ENCODE assay signal across 8 mouse cellular contexts in the genomic region with DNA sequence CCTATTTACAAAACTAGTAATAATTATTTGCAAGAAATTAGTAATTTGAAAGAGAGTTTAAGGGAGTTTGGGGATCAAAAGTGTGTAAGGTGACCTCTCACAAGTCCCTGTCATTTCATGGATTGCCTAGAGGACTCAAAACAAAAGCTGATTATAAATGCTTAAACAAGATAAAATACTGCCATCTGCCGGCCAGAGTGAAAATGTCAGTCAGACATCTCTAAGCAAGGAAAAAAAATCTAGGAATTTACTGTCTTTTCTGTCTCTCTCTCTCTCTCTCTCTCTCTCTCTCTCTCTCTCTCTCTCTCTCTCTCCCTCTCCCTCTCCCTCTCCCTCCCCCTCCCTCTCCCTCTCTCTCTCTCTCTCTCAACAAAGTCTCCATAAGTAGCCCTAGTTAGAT. TPM values are rescaled to one million over a fixed set of nuclear protein-coding genes. Genes with fewer than 3 reads are reported as not detected.
DNase-seq lines count a peak whose midpoint lies in the region; ATAC-seq lines count a peak whose summit lies in the region.

No protein-coding gene starts in this region.

- H3K4me3 ChIP-seq in neural tube, embryonic 15.5 days (replicated peaks), result no peak overlapping the region
- H3K4me3 ChIP-seq in limb, embryonic 10.5 days, result no peak overlapping the region

- WGBS in neural tube, embryonic 15.5 days, result 0% methylated on average over 1 of the region's 1 CpGs
- WGBS in limb, embryonic 10.5 days, result 0% methylated on average over 1 of the region's 1 CpGs

- no peak overlapping the region for H3K4me2 ChIP-seq in neural tube, embryonic 15.5 days

- no peak overlapping the region for H3K27ac ChIP-seq in neural tube, embryonic 15.5 days (replicated peaks)
- H3K27ac ChIP-seq in limb, embryonic 10.5 days, result no peak overlapping the region

- peaks cover 26% of the 10 kb centered on the region for H3K4me1 ChIP-seq in neural tube, embryonic 15.5 days
- H3K4me1 ChIP-seq in limb, embryonic 10.5 days, result peaks cover 27% of the 10 kb centered on the region

- H3K9me3 ChIP-seq in neural tube, embryonic 15.5 days (replicated peaks), result no peaks in the 10 kb centered on the region
- H3K9me3 ChIP-seq in limb, embryonic 10.5 days (replicated peaks), result no peaks in the 10 kb centered on the region

- no peak overlapping the region for H3K9ac ChIP-seq in neural tube, embryonic 15.5 days (replicated peaks)

- peak; percentile 58 to 62 for DNase-seq in adrenal gland, adult 18-20 months (ENCODE audit: low spot score in 2 of 2)
- no peak for DNase-seq in adrenal gland, postnatal 4 days (ENCODE audit: low spot score in 2 of 2)
- DNase-seq in neural tube, embryonic 10.5 days (ENCODE audit: extremely low spot score, low spot score), result peak; percentile 59
- DNase-seq in c-Kit-positive CD71-positive TER-119-negative erythroid progenitor cells, embryonic 14.5 days (ENCODE audit: low read depth), result peak; percentile 54
- peak; percentile 70 to 85 for DNase-seq in heart, postnatal 10 days
- DNase-seq in limb, embryonic 10.5 days (ENCODE audit: low spot score), result peak; percentile 63
- peak; percentile 41 to 74 for DNase-seq in spleen, postnatal 4 days (ENCODE audit: low spot score in 2 of 2)

- H3K36me3 ChIP-seq in neural tube, embryonic 15.5 days, result no peaks in the 10 kb centered on the region
- H3K36me3 ChIP-seq in limb, embryonic 10.5 days, result no peaks in the 10 kb centered on the region

- no peaks in the 10 kb centered on the region for H3K27me3 ChIP-seq in neural tube, embryonic 15.5 days (replicated peaks)
- H3K27me3 ChIP-seq in limb, embryonic 10.5 days (ENCODE audit: low read depth, poor library complexity, severe bottlenecking), result no peaks in the 10 kb centered on the region

- intact Hi-C loops in heart, postnatal 10 days (cut with DNase I), result no loop called here

- no peak for ATAC-seq in neural tube, embryonic 15.5 days (ENCODE audit: low FRiP score)

RNA-seq across cellular contexts. Expression of a gene that starts 4.4 kb away (rescaled TPM):
- total RNA-seq in adrenal gland, adult 18-20 months (2021), result 10 to 100 TPM; 36.6 to 38.6 TPM
- 10 to 100 TPM; 52.6 to 58.6 TPM for total RNA-seq in adrenal gland, postnatal 4 days (2021)
- 20.5 and 22.9 TPM in 2 replicates for polyA plus RNA-seq in neural tube, embryonic 15.5 days (2015; fragmentation: Nextera tagmentation; extraction: Ambion mirVana)
- total RNA-seq in heart, postnatal 10 days (2021), result 10 to 100 TPM; 43.1 to 43.8 TPM
- 14.8 and 15.8 TPM in 2 replicates for polyA plus RNA-seq in limb, embryonic 10.5 days (2016; fragmentation: Nextera tagmentation; extraction: Ambion mirVana)

Comparison
In these comparisons a context has a peak if more than half of its experiments do, and no peak if none do; other contexts are left out.
1. DNase-seq: peak in adrenal gland, adult 18-20 months (2 of 2), neural tube, embryonic 10.5 days (single experiment), c-Kit-positive CD71-positive TER-119-negative erythroid progenitor cells, embryonic 14.5 days (single experiment), heart, postnatal 10 days (2 of 2), limb, embryonic 10.5 days (single experiment) and spleen, postnatal 4 days (2 of 2); none in adrenal gland, postnatal 4 days (0 of 2).